Mouse (Mus musculus) inflammation-experienced regulatory T-cells, adult 6 months (primary cell): ENCODE data around the gene Dph5. TPM values are rescaled to one million over a fixed set of nuclear protein-coding genes. Genes with fewer than 3 reads are reported as not detected.
A peak's percentile ranks its signal among the peaks of the same experiment; 100 is the strongest.
"Not testable (repeated sequence)": the region's sequence is repeated elsewhere in the genome, so short reads cannot be mapped to it uniquely, and the experiment has no call there.

Experiments
- ATAC-seq: one replicate; pipeline ENCODE4 v1.8.0; 2017
- polyA plus RNA-seq, 3 experiments: library from polyadenylated mRNA; unstranded; fragments of 100-300 nt; shearing (Covaris generic); gene quantifications; one replicate each; pipeline ENCODE4 v1.2.1; 2017

The Dph5 gene
- 10 to 100 TPM; 49.4 to 77.7 (median 74.5) TPM for polyA plus RNA-seq

DNA sequence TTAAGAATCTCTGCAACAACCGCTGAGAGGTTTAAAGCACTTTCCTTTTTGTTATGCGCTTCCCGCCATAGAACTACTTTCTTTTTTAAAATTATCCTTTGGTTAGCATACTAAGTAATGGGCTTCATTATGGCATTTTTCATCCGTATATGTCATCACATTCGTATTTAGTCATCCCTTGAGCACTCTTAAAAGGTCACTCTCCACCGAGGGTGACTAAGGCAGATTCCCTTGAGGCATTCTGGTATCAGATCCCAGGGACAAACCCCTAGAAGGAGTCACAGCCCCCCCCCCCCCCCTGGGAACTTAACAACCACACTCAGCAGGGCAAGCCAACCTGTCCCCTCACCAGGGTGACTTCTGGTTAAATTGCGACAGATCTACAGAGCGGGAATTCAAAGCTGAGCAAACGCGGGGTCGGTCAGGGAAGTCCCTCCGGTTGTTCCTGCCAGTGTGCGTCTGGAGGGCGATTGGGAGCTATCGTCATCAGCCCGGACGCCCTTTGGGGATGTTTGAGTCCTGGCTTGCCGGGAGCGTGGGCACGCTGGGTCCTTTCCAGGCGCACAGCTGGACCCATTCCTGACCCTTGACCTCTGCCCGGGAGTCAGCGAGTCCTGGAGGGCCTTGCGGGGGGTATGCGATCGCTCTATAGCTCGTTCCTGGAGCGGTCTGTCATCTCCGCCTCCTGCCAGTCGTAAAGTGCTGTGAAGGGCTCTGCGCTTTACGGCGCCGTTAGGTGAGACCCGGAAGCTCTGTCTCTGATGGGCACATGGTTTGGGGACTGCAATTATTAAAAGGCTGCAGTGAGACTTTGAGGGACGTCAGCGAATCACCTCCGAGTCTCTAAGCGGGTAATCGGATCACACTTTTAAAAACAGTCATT, at the start of gene Dph5:
Gene Dph5 (plus strand): TSS at position 411 of the 883 bp plus-strand sequence.
- peak; percentile 81 for ATAC-seq

DNA sequence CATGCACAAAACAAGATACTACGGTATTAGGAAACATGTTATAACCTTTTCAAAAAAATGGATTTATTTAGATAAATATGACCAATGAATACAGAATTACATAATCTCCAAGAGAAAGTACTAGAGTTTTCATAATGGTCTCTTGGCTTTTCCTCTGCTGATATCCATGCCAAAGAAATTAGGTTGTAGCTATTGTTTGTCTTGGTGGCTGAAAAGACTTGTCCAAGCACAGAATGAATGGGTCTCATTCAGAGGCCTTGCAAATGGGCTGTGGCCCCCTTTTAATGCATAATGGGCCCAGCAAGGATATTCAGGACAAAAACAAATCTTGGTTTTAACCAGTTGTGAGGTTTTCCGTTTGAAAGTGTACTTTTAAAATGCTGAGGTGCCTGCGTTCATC, 43.1 kb upstream of the Dph5 start:
- no peak for ATAC-seq

DNA sequence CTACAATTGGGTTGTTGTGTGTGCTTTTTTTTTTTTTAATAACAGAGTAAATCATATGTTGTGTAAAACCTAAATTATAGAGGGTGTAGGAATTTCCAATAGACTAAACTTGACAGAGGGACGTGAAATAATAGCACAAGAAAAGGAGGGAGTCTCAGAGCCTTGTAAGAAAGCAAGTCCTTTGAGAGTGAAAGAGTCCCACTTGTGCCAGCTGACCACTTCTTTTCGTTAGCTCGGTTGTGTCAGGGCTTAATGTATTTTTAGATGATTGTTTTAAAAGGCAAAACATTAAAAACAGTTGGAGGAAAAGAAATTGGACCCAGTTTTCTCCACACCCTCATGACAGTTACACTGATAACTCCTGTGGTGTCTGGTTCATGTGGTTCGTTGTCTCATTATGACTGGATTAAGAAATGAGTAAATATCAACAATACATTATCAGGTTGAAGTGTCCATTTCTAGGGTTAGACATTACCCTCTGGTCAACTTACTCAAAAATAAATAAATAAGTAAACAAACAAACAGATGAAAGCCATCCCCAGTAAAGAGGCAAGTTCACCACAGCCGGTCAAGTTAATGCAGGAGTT, 42.5 kb upstream of the Dph5 start:
- ATAC-seq, result no peak

DNA sequence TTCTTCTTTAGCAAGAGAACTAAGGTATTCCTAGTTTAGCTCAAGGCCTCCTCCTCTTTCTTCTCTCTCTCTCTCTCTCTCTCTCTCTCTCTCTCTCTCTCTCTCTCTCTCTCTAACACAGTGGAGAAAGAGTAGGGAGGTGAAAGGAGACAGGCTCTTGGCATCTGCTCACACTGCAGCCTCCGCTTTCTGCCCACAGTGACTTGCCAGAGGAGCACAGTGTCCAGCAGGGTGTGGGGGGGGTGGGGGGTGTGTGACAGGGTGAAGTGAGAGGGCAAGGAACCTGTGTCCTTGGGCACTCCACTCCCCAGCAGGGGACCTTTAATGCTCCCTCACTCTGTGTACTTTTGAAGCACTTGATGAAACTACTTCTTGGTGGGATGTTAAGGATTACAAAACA, 41.9 kb upstream of the Dph5 start:
- no peak for ATAC-seq

DNA sequence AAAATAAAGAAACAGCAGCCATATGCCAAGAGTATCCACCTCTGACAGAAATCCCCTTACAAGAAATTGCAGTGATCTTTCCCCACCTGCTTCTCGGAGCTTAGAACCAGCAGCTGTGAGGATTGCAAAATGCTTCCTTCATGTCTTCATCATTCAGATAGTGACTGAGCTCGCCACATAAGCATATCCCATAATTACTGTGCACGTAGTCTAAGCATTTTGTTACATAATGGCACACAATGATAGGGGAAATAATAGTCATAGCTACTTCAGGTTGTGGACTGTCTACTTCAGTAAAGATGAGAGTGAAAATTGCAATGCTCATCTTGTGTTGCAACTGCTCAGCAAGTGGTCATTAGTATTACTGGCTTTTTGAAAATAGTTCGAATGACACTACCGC, 41.5 kb upstream of the Dph5 start:
- ATAC-seq, result no peak

DNA sequence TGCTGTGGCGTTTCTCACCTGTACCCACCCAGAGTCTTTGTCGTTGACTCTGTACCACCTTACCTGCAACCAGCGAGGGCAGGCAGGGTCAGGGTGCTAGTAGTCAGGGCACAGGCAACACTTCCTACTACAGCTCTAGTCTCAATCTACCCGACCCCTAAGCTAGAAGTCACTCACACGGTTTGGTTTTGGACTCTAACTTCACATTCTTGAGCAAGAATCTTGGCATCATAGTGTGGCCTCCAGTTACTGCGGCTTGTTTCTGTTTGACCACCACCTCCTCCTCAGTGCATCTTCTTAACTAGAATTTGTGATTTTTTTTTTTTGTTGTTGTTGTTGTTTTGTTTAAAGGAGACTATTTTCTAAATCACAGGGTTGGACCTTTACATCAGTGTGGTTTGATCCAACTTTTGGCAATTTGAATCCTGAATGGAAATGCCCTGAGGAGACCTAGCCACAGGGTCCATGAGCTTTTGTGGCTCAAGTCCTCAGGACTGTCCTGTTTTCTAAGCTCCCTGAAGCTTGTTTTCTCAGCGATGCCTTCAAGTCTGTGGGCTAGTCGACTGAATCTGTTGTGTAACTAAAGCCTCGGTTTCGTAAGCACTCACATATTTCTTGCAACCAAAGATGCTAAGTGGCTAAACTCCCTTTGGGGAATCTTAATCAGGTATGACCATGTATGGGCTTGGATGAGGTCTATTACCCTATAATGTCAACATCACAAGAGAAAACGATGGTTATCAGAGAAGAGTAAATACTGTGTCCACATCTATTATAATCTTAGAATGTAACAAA, 38.8 kb upstream of the Dph5 start:
- no peak for ATAC-seq

DNA sequence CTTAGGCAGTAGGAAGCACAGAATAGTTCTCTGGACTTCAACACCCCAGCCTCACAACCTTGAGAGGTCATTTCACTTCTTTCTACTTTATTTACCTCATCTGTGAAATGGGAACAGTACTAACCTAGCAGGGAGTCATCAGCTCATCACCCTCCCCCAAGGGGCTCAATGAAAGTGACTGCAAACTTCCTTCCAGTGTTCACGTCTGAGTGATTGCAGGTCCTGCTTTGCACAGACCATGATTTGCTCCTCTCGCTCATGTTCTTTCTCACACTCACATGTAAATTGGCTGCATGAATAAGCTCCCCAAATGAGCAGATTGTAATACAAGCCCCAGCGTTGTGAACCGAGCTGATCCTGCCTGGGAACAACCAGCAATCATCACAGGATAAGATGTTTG, 36.7 kb upstream of the Dph5 start:
- ATAC-seq, result no peak

DNA sequence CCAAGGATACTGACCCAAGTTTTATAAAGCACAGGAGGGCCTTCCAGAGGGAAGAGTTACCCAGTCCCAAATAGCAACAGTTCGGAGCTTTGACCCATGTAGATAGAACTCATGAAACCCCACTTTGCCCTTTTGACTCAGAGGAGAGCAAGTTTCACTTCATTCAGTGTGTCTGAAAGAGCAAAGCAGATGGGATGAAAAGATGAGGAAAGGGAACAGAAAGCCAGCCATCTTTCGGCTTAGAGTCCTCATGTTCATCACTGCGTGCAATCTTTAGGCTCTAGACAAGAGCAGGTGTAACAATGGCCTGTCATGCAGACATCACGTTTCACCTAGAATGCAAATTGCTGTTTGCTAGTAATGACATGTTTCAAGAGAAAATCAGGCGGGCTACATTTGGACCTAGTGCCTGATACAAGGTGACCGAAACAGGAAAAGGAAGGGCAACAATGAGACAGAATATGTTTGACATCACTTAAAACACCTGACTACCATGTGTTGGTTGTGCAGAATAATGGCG, 32.9 kb upstream of the Dph5 start:
- no peak for ATAC-seq

DNA sequence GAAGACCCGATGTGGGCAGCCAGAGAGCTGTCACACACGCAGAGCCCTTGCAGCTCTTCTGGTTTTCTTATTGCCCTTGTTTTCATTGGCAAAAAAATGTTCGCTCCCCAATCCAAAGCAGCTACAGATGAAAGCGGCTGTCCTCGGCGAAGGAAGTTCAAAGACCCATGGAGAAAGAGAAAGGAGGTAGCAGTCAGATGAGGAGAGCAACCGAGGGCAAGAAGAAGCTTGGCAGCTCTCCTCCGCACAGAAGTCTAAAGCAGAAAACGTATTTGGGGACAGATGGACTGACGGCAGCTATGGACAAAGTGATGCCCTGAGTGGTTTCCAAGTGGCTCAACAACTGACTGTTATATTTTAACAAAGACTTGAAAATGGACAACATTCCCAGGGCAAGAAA, 32.1 kb upstream of the Dph5 start:
- ATAC-seq, result no peak

DNA sequence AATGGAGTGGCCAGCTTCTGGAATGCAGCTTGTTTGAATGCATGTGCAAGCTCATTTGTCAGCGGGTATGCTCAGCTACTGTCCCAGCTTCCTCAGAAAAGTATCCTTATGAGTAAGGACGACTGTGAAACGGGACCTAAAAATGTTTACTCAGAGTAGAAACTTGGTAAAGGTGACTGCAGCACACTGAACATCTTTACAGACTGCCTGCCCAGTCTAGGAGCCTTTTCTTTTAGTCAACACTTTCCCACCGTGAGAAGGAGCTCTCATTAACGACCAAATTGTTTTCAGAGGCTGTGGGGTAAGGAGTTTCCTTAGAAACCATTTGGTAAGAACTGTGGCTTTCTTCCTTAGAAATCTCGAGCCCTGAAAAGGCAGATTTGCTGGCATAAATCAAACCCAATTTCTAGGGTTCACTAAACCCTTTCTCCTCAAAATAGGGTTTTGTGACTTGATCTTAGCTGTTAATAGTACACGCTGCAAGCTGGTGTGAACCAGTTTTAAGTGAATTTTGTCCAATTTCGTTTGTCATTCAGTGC, 31.1 kb upstream of the Dph5 start:
- ATAC-seq, result no peak

DNA sequence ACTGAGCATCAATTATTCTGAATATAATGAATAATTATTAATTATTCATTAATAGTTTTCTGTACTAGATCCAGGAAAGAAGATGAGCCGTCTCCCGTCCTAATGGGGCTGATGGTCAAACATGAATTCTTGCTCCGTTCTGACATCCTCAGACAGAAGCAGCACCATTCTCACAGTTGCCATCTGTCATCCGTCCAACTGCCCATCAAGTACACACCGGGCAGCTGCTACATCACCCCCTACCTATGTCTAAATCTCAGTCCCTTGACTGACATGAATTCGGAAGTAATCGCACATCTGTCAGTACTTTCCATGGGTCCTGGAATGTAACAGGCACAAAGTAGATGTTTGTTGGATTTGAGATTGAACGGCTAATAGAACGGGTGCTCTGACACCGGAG, 30.2 kb upstream of the Dph5 start:
- ATAC-seq, result no peak

DNA sequence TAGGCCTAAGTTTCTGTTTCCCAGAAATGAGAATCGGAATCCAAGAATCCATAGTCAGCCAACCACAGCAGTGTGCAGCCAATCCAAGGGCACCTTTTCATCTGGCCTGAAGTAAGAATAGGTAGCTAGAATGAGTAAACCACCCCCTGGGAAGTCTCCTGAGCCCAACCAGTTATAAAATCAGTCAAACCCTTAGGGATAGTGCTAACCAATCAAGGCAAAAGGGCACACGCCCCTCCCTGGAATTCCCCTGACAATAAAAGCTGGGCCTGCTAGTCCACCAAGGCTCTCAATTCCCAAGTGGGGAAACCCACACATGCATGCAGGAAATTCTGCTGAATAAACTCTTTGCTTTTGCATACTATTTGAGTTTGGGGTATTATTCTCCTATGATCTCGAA, 28.8 kb upstream of the Dph5 start:
- ATAC-seq, result no peak

DNA sequence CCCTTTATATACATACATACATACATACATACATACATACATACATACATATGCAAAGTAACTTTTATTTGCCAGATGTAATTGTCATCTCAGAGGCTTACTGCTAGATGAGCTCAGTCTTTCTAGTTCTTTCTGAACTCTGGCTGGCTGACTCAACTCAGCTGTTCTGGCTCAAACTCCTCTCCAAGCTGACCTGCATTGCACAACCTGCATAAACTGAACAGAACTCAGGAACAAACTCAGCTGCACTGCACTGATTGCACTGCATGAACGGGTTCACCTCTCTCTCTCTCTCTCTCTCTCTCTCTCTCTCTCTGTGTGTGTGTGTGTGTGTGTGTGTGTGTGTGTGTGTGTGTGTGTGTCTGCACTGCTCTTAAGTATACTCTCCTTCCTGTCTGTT, 26.9 kb upstream of the Dph5 start:
- ATAC-seq, result not testable (repeated sequence)

DNA sequence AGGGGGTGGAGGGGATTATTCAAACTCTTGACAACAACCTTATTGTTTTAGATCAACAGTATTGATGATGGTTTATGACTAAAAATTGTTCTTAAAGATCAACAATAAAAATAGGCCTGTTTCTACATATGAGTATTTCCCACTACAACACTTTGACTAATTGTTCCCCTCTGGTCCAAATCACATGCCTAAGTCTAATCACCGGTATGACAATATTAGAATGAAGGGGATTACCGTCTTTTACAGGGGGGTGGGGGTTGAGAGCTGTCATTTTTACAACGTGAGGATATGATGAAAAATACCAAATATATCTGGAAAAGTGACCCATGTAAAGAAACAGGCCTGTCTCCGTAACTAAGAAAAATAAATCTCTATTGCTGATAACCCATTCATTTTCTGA, 24.1 kb upstream of the Dph5 start:
- no peak for ATAC-seq

DNA sequence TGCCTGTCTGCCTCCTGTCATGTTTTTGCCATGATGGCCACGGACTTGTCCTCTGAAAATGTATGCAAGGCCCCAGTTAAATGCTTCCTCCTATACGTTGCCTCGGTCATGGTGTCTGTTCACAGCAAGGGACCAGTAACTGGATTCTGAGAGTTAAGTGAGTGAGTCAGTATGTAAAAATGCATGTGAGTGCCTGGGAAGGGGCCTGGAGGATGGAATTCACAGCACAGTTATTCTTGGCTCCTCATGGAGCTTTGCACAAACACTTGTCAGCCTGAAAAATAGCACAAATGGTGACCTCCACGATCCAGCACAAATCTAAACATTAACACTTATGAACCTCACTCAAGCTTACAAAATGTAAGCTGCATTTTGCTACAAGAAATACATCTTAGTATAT, 20.5 kb upstream of the Dph5 start:
- ATAC-seq, result no peak

DNA sequence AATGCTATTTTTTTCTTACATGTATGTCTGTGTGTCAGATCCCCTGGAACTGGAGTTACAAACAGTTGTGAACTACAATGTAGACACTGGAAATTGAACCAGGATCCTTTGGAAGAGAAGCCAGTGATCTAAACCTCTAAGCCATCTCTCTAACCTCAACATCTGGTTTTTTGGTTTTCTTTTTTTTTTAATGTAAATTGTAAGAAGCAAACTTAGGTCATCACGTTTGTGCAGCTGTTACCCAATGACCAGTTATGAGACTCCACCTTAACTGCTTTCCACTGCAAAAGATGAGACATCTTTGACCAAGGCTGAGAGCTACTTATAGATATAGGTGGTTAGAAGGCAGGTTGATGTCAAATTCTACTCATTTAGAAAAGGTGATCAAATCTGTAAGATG, 19.7 kb upstream of the Dph5 start:
- no peak for ATAC-seq

DNA sequence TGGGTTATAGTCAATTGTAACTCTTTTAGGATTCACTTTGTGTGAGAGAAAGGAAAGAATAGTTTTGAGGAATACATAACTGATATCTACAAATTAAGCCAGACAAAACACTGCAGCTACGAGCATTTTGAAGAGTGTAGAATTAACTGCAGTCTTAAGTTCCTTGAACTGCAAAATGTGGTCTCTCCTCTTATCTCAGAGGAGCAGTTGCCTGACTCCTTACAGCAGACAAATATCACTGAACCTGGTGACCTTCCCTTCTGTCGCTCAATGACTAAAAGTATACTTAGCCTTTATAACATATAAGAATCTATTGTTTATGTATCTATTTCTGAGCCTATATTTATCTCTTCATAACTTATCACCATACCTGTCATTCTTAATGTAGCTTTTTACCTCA, 18.3 kb upstream of the Dph5 start:
- ATAC-seq, result no peak

DNA sequence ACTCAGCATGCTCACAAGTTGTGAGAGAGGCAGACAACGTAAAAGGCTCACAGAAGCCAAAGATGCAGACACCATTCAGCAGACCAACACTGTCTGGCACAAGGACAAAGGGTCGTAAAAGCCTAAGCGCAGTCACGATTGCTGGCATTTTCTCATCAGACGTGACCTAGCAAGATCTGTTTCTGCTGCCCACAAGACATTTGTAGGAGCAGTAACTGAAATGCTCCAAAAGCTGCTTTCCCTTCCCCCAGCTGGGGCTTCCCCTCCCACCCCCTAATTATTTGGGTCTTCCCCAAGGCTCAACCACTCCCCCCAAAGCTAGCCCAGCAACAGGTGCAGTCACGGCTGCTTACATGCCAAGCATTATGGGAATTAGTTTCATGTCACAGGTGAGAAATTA, 12.1 kb upstream of the Dph5 start:
- no peak for ATAC-seq

DNA sequence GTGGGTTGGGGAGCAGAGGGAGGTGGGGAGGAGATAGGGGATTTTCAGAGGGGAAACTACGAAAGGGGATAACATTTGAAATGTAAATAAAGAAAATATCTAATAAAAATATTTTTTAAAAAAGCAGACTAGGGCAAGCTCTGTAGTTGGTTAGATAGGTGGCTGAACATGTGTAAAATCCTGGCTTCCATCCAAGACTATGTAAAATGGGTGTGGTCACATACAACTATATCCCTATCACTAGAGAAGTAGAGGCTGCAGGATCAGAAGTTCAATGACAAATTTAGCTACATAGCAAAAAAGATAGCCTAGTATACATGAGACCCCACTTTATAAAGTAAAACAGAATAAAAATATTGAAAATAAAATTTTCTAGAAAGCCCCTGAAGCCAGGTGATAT, 10.5 kb upstream of the Dph5 start:
- ATAC-seq, result no peak

DNA sequence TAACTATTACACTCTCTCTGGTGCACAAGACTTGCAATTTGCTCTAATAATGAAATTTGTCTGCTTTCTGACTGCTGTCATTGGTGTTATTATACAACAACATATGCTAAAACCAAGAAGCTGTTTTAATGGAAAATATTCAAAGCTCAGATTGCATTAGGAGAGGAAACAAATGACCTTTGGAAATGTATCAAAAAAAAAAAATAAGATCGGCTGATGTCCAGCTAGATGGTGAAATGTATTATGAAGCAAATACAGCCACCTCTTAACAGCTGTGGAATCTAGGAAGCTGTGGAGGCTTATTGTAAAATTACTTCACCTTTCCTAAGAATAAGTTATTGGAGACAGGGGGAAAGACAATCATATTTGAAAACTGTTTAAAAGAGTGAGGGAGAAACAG, 3.6 kb upstream of the Dph5 start:
- ATAC-seq, result no peak

DNA sequence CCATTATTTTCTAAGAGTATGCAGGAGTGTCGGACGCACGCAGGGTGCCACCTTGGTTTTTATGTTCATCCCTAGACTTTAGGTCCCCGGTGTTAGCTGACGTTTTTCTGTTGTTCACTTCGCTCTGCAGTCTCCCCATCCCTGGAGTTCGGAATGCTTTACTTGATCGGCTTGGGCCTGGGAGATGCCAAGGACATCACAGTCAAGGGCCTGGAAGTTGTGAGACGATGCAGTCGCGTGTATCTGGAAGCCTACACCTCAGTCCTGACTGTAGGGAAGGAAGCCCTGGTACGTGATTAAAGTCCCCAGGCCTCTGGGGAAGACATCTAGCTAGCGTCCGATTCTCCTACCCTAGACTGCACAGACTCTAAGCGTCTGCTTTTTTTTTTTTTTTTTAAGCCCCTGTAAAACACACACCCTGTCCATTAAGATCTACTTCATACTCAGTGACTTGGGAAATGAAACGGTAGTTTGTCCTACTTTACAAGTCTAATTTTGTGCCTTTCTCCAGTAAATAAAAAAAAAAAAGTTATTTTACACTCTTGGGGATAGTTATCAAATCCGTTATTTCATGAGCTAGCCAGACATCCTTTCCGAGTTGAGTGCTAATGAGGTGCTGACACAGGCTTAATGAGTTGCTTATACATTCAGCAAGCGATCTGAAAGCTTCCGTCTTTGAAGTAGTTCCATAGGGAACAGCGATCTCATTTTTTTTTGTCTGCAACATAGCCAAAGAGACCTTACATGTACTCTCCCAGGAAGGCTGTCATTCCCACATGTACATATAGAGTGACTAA, 871 bp downstream of the Dph5 start:
- peak; percentile 22 for ATAC-seq

DNA sequence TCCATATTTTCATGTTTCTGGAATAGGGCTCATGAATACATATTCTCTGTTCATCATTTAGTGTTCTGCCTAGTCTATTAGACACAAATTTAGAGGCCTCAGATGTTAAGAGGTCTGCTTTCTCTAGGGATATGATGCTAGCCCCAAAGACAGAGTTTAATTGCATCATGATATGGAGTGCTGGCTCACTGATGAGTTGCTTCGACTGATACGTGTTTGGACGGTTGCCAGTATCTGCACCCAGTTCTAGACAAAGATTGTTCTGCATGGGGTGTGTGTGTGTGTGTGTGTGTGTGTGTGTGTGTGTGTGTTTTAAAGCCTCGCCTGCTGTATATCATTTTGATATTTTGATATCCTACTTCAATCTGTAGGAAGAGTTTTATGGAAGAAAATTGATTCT, 4.7 kb downstream of the Dph5 start:
- ATAC-seq, result no peak
